28 mouse cellular contexts compared by ENCODE assay signal in genomic region chr5:104399970-104400369, GRCm38 (mm10). TPM values are rescaled to one million over a fixed set of nuclear protein-coding genes. Genes with fewer than 3 reads are reported as not detected.
A peak's percentile ranks its signal among the peaks of the same experiment; 100 is the strongest.
DNase-seq lines count a peak whose midpoint lies in the region; ATAC-seq lines count a peak whose summit lies in the region.
"Had no signal": no experiment of that assay in that cellular context is flagged by ENCODE, and none has a peak within 500 bp of the region (broad histone marks: within the 10 kb centered on the region; RNA-seq: fewer than 3 reads in every experiment).

No protein-coding gene starts in this region.

- DNase-seq in hindbrain, embryonic 10.5 days (ENCODE audit: low spot score): no peak
- DNase-seq in kidney, adult 18-20 months: no peak
- DNase-seq in right cerebral cortex, postnatal 4 days: no peak
- DNase-seq: adrenal gland, postnatal 25 days; cerebellum, adult 11-12 months; cerebellum, adult 9-11 months; heart, postnatal 10 days; kidney, postnatal 4 days; left cerebral cortex, postnatal 4 days; liver, embryonic 13.5 days; lung, adult 18-20 months; lung, postnatal 4 days; thymus, adult 18-20 months; thymus, postnatal 25 days had no signal

- no peak for ATAC-seq in hindbrain, embryonic 16.5 days
- peak; percentile 19; the same call in 1 of the 2 replicates for ATAC-seq in kidney, embryonic 14.5 days (ENCODE audit: low FRiP score, low TSS enrichment)
- ATAC-seq in neural tube, embryonic 12.5 days (ENCODE audit: low FRiP score, low read depth): no peak
- no peak for ATAC-seq in neural tube, embryonic 15.5 days (ENCODE audit: low FRiP score)
- ATAC-seq in neural tube, embryonic 13.5 days (ENCODE audit: low read depth): 0 out of 2 replicates have a peak, but pooled peaks have one; percentile 27
- ATAC-seq: forebrain, embryonic 16.5 days; lung, postnatal 0 days had no signal

- no peaks in the 10 kb centered on the region for H3K36me3 ChIP-seq in hindbrain, embryonic 10.5 days
- no peaks in the 10 kb centered on the region for H3K36me3 ChIP-seq in hindbrain, embryonic 16.5 days (ENCODE audit: control insufficient read depth, insufficient read depth, low read length)
- no peaks in the 10 kb centered on the region for H3K36me3 ChIP-seq in kidney, embryonic 14.5 days (ENCODE audit: control insufficient read depth, insufficient read depth, low read length)
- H3K36me3 ChIP-seq in neural tube, embryonic 12.5 days: no peaks in the 10 kb centered on the region
- H3K36me3 ChIP-seq in neural tube, embryonic 15.5 days: no peaks in the 10 kb centered on the region
- no peaks in the 10 kb centered on the region for H3K36me3 ChIP-seq in neural tube, embryonic 13.5 days
- H3K36me3 ChIP-seq: embryonic facial prominence, embryonic 12.5 days; G1E; heart, embryonic 13.5 days; hindbrain, embryonic 12.5 days; limb, embryonic 15.5 days; liver, embryonic 13.5 days; midbrain, embryonic 12.5 days had no signal

- no peak overlapping the region for H3K4me3 ChIP-seq in hindbrain, embryonic 10.5 days
- H3K4me3 ChIP-seq in hindbrain, embryonic 16.5 days (ENCODE audit: low read length): no peak overlapping the region
- H3K4me3 ChIP-seq in kidney, embryonic 14.5 days (ENCODE audit: low read length): no peak overlapping the region
- no peak overlapping the region for H3K4me3 ChIP-seq in neural tube, embryonic 12.5 days
- no peak overlapping the region for H3K4me3 ChIP-seq in neural tube, embryonic 15.5 days (replicated peaks)
- no peak overlapping the region for H3K4me3 ChIP-seq in neural tube, embryonic 13.5 days
- H3K4me3 ChIP-seq: embryonic facial prominence, embryonic 12.5 days; heart, embryonic 13.5 days; hindbrain, embryonic 12.5 days; limb, embryonic 15.5 days; liver, embryonic 13.5 days; megakaryocyte, embryonic 14.5 days; midbrain, embryonic 12.5 days had no signal

- H3K27me3 ChIP-seq in hindbrain, embryonic 10.5 days (ENCODE audit: insufficient read depth, poor library complexity, severe bottlenecking): no peaks in the 10 kb centered on the region
- no peaks in the 10 kb centered on the region for H3K27me3 ChIP-seq in hindbrain, embryonic 16.5 days (replicated peaks; ENCODE audit: control insufficient read depth, insufficient read depth, low read length)
- no peaks in the 10 kb centered on the region for H3K27me3 ChIP-seq in kidney, embryonic 14.5 days (ENCODE audit: control insufficient read depth, insufficient read depth, low read length)
- no peaks in the 10 kb centered on the region for H3K27me3 ChIP-seq in neural tube, embryonic 12.5 days (replicated peaks)
- no peaks in the 10 kb centered on the region for H3K27me3 ChIP-seq in neural tube, embryonic 15.5 days (replicated peaks)
- no peaks in the 10 kb centered on the region for H3K27me3 ChIP-seq in neural tube, embryonic 13.5 days
- H3K27me3 ChIP-seq: embryonic facial prominence, embryonic 12.5 days; heart, embryonic 13.5 days; hindbrain, embryonic 12.5 days; limb, embryonic 15.5 days; liver, embryonic 13.5 days; midbrain, embryonic 12.5 days had no signal

- H3K27ac ChIP-seq in hindbrain, embryonic 10.5 days: peak overlapping the region; percentile 6; the same call in 1 of the 2 replicates
- no peak overlapping the region for H3K27ac ChIP-seq in hindbrain, embryonic 16.5 days (ENCODE audit: low read depth, low read length)
- no peak overlapping the region for H3K27ac ChIP-seq in kidney, embryonic 14.5 days (ENCODE audit: low read depth, low read length)
- no peak overlapping the region for H3K27ac ChIP-seq in neural tube, embryonic 12.5 days
- no peak overlapping the region for H3K27ac ChIP-seq in neural tube, embryonic 15.5 days (replicated peaks)
- H3K27ac ChIP-seq in neural tube, embryonic 13.5 days (replicated peaks): 0 out of 2 replicates have a peak overlapping the region, but pooled peaks have one; percentile 18
- H3K27ac ChIP-seq: embryonic facial prominence, embryonic 12.5 days; heart, embryonic 13.5 days; hindbrain, embryonic 12.5 days; limb, embryonic 15.5 days; liver, embryonic 13.5 days; midbrain, embryonic 12.5 days had no signal

- H3K4me1 ChIP-seq in hindbrain, embryonic 10.5 days (replicated peaks): peaks cover 24% of the 10 kb centered on the region; the same call in 1 of the 2 replicates
- H3K4me1 ChIP-seq in hindbrain, embryonic 16.5 days (ENCODE audit: control insufficient read depth, insufficient read depth, low read depth, low read length): no peaks in the 10 kb centered on the region
- H3K4me1 ChIP-seq in kidney, embryonic 14.5 days (ENCODE audit: control insufficient read depth, insufficient read depth, low read length): no peaks in the 10 kb centered on the region
- peaks cover 11% of the 10 kb centered on the region; the same call in 1 of the 2 replicates for H3K4me1 ChIP-seq in neural tube, embryonic 12.5 days
- peaks cover 7% of the 10 kb centered on the region; the same call in 1 of the 2 replicates for H3K4me1 ChIP-seq in neural tube, embryonic 15.5 days
- H3K4me1 ChIP-seq in neural tube, embryonic 13.5 days (replicated peaks): peaks cover 14% of the 10 kb centered on the region
- H3K4me1 ChIP-seq: limb, embryonic 15.5 days; liver, embryonic 13.5 days; midbrain, embryonic 12.5 days had no signal

- no peak overlapping the region for H3K4me2 ChIP-seq in hindbrain, embryonic 16.5 days (ENCODE audit: low read length)
- H3K4me2 ChIP-seq in kidney, embryonic 14.5 days (replicated peaks; ENCODE audit: low read depth, low read length): no peak overlapping the region
- peak overlapping the region; percentile 37; the same call in 1 of the 2 replicates for H3K4me2 ChIP-seq in neural tube, embryonic 12.5 days (replicated peaks)
- no peak overlapping the region for H3K4me2 ChIP-seq in neural tube, embryonic 15.5 days
- no peak overlapping the region for H3K4me2 ChIP-seq in neural tube, embryonic 13.5 days
- H3K4me2 ChIP-seq: embryonic facial prominence, embryonic 12.5 days; heart, embryonic 13.5 days; hindbrain, embryonic 12.5 days; limb, embryonic 15.5 days; liver, embryonic 13.5 days; midbrain, embryonic 12.5 days had no signal

- no peaks in the 10 kb centered on the region for H3K9me3 ChIP-seq in hindbrain, embryonic 10.5 days
- H3K9me3 ChIP-seq in hindbrain, embryonic 16.5 days (ENCODE audit: control insufficient read depth, low read length): no peaks in the 10 kb centered on the region
- no peaks in the 10 kb centered on the region for H3K9me3 ChIP-seq in kidney, embryonic 14.5 days (ENCODE audit: control insufficient read depth, low read length)
- H3K9me3 ChIP-seq in neural tube, embryonic 12.5 days: no peaks in the 10 kb centered on the region
- no peaks in the 10 kb centered on the region for H3K9me3 ChIP-seq in neural tube, embryonic 15.5 days (replicated peaks)
- H3K9me3 ChIP-seq in neural tube, embryonic 13.5 days: no peaks in the 10 kb centered on the region
- H3K9me3 ChIP-seq: embryonic facial prominence, embryonic 12.5 days; heart, embryonic 13.5 days; hindbrain, embryonic 12.5 days; limb, embryonic 15.5 days; liver, embryonic 13.5 days; megakaryocyte, embryonic 14.5 days; midbrain, embryonic 12.5 days had no signal

- 41% methylated on average over 1 of the region's 1 CpGs for WGBS in hindbrain, embryonic 10.5 days
- WGBS in hindbrain, embryonic 16.5 days: 16% methylated on average over 1 of the region's 1 CpGs
- WGBS in kidney, embryonic 14.5 days: 29% methylated on average over 1 of the region's 1 CpGs
- WGBS in neural tube, embryonic 12.5 days: 11% methylated on average over 1 of the region's 1 CpGs
- 13% methylated on average over 1 of the region's 1 CpGs for WGBS in neural tube, embryonic 15.5 days
- WGBS in neural tube, embryonic 13.5 days: 6% methylated on average over 1 of the region's 1 CpGs

- H3K9ac ChIP-seq in hindbrain, embryonic 16.5 days (ENCODE audit: low read depth, low read length): no peak overlapping the region
- H3K9ac ChIP-seq in kidney, embryonic 14.5 days (ENCODE audit: low read depth, low read length): no peak overlapping the region
- H3K9ac ChIP-seq in neural tube, embryonic 12.5 days: no peak overlapping the region
- H3K9ac ChIP-seq in neural tube, embryonic 15.5 days (replicated peaks): no peak overlapping the region
- H3K9ac ChIP-seq in neural tube, embryonic 13.5 days: no peak overlapping the region
- H3K9ac ChIP-seq: embryonic facial prominence, embryonic 12.5 days; heart, embryonic 13.5 days; hindbrain, embryonic 12.5 days; limb, embryonic 15.5 days; liver, embryonic 13.5 days; midbrain, embryonic 12.5 days had no signal

RNA-seq across cellular contexts. Expression of gene Spp1, which starts 34.9 kb away (rescaled TPM):
- polyA plus RNA-seq in hindbrain, embryonic 10.5 days (2016; fragmentation: Nextera tagmentation; extraction: Ambion mirVana): 11.4 and 15.7 TPM in 2 replicates
- 14.9 and 23.4 TPM in 2 replicates for polyA plus RNA-seq in hindbrain, embryonic 16.5 days (2015; fragmentation: Nextera tagmentation; extraction: Ambion mirVana)
- 6.5 and 6.7 TPM in 2 replicates for polyA plus RNA-seq in kidney, embryonic 14.5 days (2014; fragmentation: Nextera tagmentation; extraction: Ambion mirVana)
- polyA plus RNA-seq in neural tube, embryonic 12.5 days (2016; fragmentation: Nextera tagmentation; extraction: Ambion mirVana): 4.3 and 4.7 TPM in 2 replicates
- 20.5 and 23.8 TPM in 2 replicates for polyA plus RNA-seq in neural tube, embryonic 15.5 days (2015; fragmentation: Nextera tagmentation; extraction: Ambion mirVana)
- polyA plus RNA-seq in neural tube, embryonic 13.5 days (2015; fragmentation: Nextera tagmentation; extraction: Ambion mirVana): 14.1 and 14.6 TPM in 2 replicates
- polyA plus RNA-seq: G1E had no signal

RNA-seq across cellular contexts. Expression of gene Pkd2, which starts 59.3 kb away (rescaled TPM):
- polyA plus RNA-seq in hindbrain, embryonic 10.5 days (2016; fragmentation: Nextera tagmentation; extraction: Ambion mirVana): 7.7 and 8.0 TPM in 2 replicates
- polyA plus RNA-seq in hindbrain, embryonic 16.5 days (2015; fragmentation: Nextera tagmentation; extraction: Ambion mirVana): 5.8 and 7.6 TPM in 2 replicates
- 15.3 and 29.3 TPM in 2 replicates for polyA plus RNA-seq in kidney, embryonic 14.5 days (2014; fragmentation: Nextera tagmentation; extraction: Ambion mirVana)
- 16.2 and 16.3 TPM in 2 replicates for polyA plus RNA-seq in neural tube, embryonic 12.5 days (2016; fragmentation: Nextera tagmentation; extraction: Ambion mirVana)
- 8.7 and 8.8 TPM in 2 replicates for polyA plus RNA-seq in neural tube, embryonic 15.5 days (2015; fragmentation: Nextera tagmentation; extraction: Ambion mirVana)
- polyA plus RNA-seq in neural tube, embryonic 13.5 days (2015; fragmentation: Nextera tagmentation; extraction: Ambion mirVana): 9.4 and 9.6 TPM in 2 replicates
- polyA plus RNA-seq: G1E had no signal

Comparison
In these comparisons a context has a peak if more than half of its experiments do, and no peak if none do; other contexts are left out.
1. H3K27ac ChIP-seq: peak in hindbrain, embryonic 10.5 days (single experiment) and neural tube, embryonic 13.5 days (single experiment); none in hindbrain, embryonic 16.5 days (single experiment), kidney, embryonic 14.5 days (single experiment), neural tube, embryonic 12.5 days (single experiment) and neural tube, embryonic 15.5 days (single experiment).
2. ATAC-seq: peak in kidney, embryonic 14.5 days (single experiment) and neural tube, embryonic 13.5 days (single experiment); none in hindbrain, embryonic 16.5 days (single experiment), neural tube, embryonic 12.5 days (single experiment) and neural tube, embryonic 15.5 days (single experiment).